Mouse (Mus musculus): Measurements from ENCODE around the gene Erbin.

- TF ChIP-seq GATA1 (IDR thresholded peaks at IDR 0.05; ENCODE audit: low read length) (no peak), TAL1 (IDR thresholded peaks at IDR 0.05; ENCODE audit: low read length) (no peak)
Measured at GRCm38 (mm10) chr13:103963094-103963493, 42.8 kb upstream of the Erbin start.
